Mouse (Mus musculus) MEL (cell line): Measurements from ENCODE around the gene Grhl3.

ENCODE experiments used
- HCFC1 ChIP-seq: IDR thresholded peaks from 2 replicates; pipeline ENCODE4 v1.6.1; 2012; ENCODE audit warnings: low read depth, mild to moderate bottlenecking, inconsistent platforms, low read length, improper control_type of control experiment, moderate library complexity
- JUND ChIP-seq: IDR thresholded peaks from 2 replicates; pipeline ENCODE4 v1.6.1; 2011; ENCODE audit warnings: low read depth, mild to moderate bottlenecking, improper control_type of control experiment, low read length
- NELFE ChIP-seq: IDR thresholded peaks from 2 replicates; pipeline ENCODE4 v1.6.1; 2011; ENCODE audit warnings: low read depth, low read length, improper control_type of control experiment
- POLR2A ChIP-seq, 2 experiments: IDR thresholded peaks; 2 replicates each; pipeline ENCODE4 v1.6.1; 2011 to 2012; ENCODE audit warnings: low read length in 2 of 2, mild to moderate bottlenecking in 2 of 2, control low read depth in 1 of 2, improper control_type of control experiment in 1 of 2, low read depth in 1 of 2, moderate library complexity in 1 of 2; ENCODE audit not compliant: control insufficient read depth in 1 of 2, insufficient read depth in 1 of 2, poor library complexity in 1 of 2
- SIN3A ChIP-seq: IDR thresholded peaks from 2 replicates; pipeline ENCODE4 v1.6.1; 2012; ENCODE audit warnings: low read length, improper control_type of control experiment, inconsistent platforms

DNA sequence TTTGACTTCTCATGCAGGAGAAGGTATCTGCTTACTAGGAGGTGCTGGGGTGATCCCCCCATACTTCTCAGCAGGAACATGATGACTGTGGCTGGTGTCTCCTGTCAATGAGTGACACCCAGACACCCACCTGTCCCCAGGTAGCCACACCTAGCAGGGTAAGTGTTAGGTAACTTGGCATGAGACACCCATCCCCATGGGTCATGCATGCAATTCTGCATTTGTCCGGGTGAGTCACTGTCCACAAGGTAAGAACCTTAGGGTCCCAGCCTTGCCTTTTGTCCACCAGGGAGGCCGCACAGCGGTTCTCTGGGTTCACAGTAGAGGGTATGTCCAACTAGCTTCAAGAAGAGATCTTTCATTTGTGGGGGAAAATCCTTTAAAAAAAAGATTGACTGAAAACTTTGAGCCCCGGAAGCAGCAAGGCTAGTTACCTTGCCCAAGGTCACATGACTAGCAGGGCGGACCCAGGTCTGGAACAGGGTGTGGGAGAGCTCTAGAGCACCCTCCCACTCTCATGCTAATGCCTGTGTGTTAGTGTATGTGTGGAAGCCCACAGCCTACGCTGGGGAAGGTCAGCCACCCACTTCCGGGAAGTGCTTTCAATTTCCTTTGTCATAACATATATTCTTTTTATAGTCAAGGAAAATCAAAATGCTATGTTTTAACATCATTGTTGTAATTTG, 26.2 kb upstream of the Grhl3 start:
- TF ChIP-seq HCFC1, result no peak
- TF ChIP-seq POLR2A (IDR thresholded peaks at IDR 0.05; ENCODE audit: control insufficient read depth in 1 of 2, insufficient read depth in 1 of 2, low read depth in 1 of 2, low read length in 2 of 2, poor library complexity in 1 of 2), result no peak
- no peak for TF ChIP-seq SIN3A
- TF ChIP-seq JUND, result no peak
- TF ChIP-seq NELFE, result no peak
